Mouse (Mus musculus): Measurements from ENCODE around the gene Babam2. TPM values are rescaled to one million over a fixed set of nuclear protein-coding genes. Genes with fewer than 3 reads are reported as not detected.

The Babam2 gene
- polyA plus RNA-seq, 1 experiment: 18.4 TPM

- H3K4me3 ChIP-seq (ENCODE audit: low read depth, low read length): no peak overlapping the region
- TF ChIP-seq POLR2A (IDR thresholded peaks at IDR 0.05; ENCODE audit: low read depth, low read length) (no peak), CTCF (IDR thresholded peaks at IDR 0.05; ENCODE audit: extremely low read depth, insufficient read length, insufficient replicate concordance, low read depth, low read length) (no peak)
- H3K4me1 ChIP-seq (ENCODE audit: control insufficient read depth, insufficient read depth, insufficient read length, low read length): peaks cover 9% of the 10 kb centered on the region; the same call in 1 of the 2 replicates
- H3K36me3 ChIP-seq (ENCODE audit: control insufficient read depth, insufficient read depth, low read length): no peaks in the 10 kb centered on the region
- no peak overlapping the region for H3K27ac ChIP-seq (ENCODE audit: insufficient read depth, low read depth, low read length)
- no peaks in the 10 kb centered on the region for H3K27me3 ChIP-seq (ENCODE audit: control insufficient read depth, insufficient read depth, low read length)
Observed at GRCm38 (mm10) chr5:32038994-32039393, 341.5 kb downstream of the Babam2 start.

- H3K4me3 ChIP-seq (ENCODE audit: low read depth, low read length): no peak overlapping the region
- no peaks in the 10 kb centered on the region for H3K36me3 ChIP-seq (ENCODE audit: control insufficient read depth, insufficient read depth, low read length)
- TF ChIP-seq CTCF (IDR thresholded peaks at IDR 0.05; ENCODE audit: extremely low read depth, insufficient read length, insufficient replicate concordance, low read depth, low read length): no peak
- no peak for TF ChIP-seq POLR2A (IDR thresholded peaks at IDR 0.05; ENCODE audit: low read depth, low read length)
- no peak overlapping the region for H3K27ac ChIP-seq (ENCODE audit: insufficient read depth, low read depth, low read length)
- WGBS: 87% methylated on average over 3 of the region's 3 CpGs
- H3K27me3 ChIP-seq (ENCODE audit: control insufficient read depth, insufficient read depth, low read length): no peaks in the 10 kb centered on the region
- peaks cover 7% of the 10 kb centered on the region; the same call in 1 of the 2 replicates for H3K4me1 ChIP-seq (ENCODE audit: control insufficient read depth, insufficient read depth, insufficient read length, low read length)
Observed at GRCm38 (mm10) chr5:32039511-32039910, 342.0 kb downstream of the Babam2 start.

- TF ChIP-seq POLR2A (IDR thresholded peaks at IDR 0.05; ENCODE audit: low read depth, low read length) (no peak), CTCF (IDR thresholded peaks at IDR 0.05; ENCODE audit: extremely low read depth, insufficient read length, insufficient replicate concordance, low read depth, low read length) (no peak)
- no peaks in the 10 kb centered on the region for H3K27me3 ChIP-seq (ENCODE audit: control insufficient read depth, insufficient read depth, low read length)
- peaks cover 1% of the 10 kb centered on the region; the same call in 1 of the 2 replicates for H3K4me1 ChIP-seq (ENCODE audit: control insufficient read depth, insufficient read depth, insufficient read length, low read length)
- no peaks in the 10 kb centered on the region for H3K36me3 ChIP-seq (ENCODE audit: control insufficient read depth, insufficient read depth, low read length)
- WGBS: 88% methylated on average over 7 of the region's 7 CpGs
- no peak overlapping the region for H3K27ac ChIP-seq (ENCODE audit: insufficient read depth, low read depth, low read length)
- no peak overlapping the region for H3K4me3 ChIP-seq (ENCODE audit: low read depth, low read length)
Observed at GRCm38 (mm10) chr5:32043153-32043552, 345.7 kb downstream of the Babam2 start.

- H3K36me3 ChIP-seq (ENCODE audit: control insufficient read depth, insufficient read depth, low read length): no peaks in the 10 kb centered on the region
- peaks cover 1% of the 10 kb centered on the region; the same call in 1 of the 2 replicates for H3K4me1 ChIP-seq (ENCODE audit: control insufficient read depth, insufficient read depth, insufficient read length, low read length)
- no peaks in the 10 kb centered on the region for H3K27me3 ChIP-seq (ENCODE audit: control insufficient read depth, insufficient read depth, low read length)
- no peak overlapping the region for H3K27ac ChIP-seq (ENCODE audit: insufficient read depth, low read depth, low read length)
- no peak overlapping the region for H3K4me3 ChIP-seq (ENCODE audit: low read depth, low read length)
- TF ChIP-seq CTCF (IDR thresholded peaks at IDR 0.05; ENCODE audit: extremely low read depth, insufficient read length, insufficient replicate concordance, low read depth, low read length) (no peak), POLR2A (IDR thresholded peaks at IDR 0.05; ENCODE audit: low read depth, low read length) (no peak)
Observed at GRCm38 (mm10) chr5:32043996-32044395, 346.5 kb downstream of the Babam2 start.

- Histone ChIP-seq H3K36me3 (ENCODE audit: control insufficient read depth, insufficient read depth, low read length) (no peaks in the 10 kb centered on the region), H3K27ac (ENCODE audit: insufficient read depth, low read depth, low read length) (no peak overlapping the region), H3K4me3 (ENCODE audit: low read depth, low read length) (no peak overlapping the region), H3K4me1 (ENCODE audit: control insufficient read depth, insufficient read depth, insufficient read length, low read length) (peaks cover 2% of the 10 kb centered on the region; the same call in 1 of the 2 replicates), H3K27me3 (ENCODE audit: control insufficient read depth, insufficient read depth, low read length) (no peaks in the 10 kb centered on the region)
- 81% methylated on average over 1 of the region's 1 CpGs for WGBS
- no peak for TF ChIP-seq POLR2A (IDR thresholded peaks at IDR 0.05; ENCODE audit: low read depth, low read length)
Observed at GRCm38 (mm10) chr5:32051899-32052298, 354.4 kb downstream of the Babam2 start.

GRCm38 (mm10) chr5:32052467-32052866 is 355.0 kb downstream of the Babam2 start:
- 97% methylated on average over 1 of the region's 1 CpGs for WGBS

GRCm38 (mm10) chr5:32053476-32053875 is 356.0 kb downstream of the Babam2 start:
- TF ChIP-seq CTCF (IDR thresholded peaks at IDR 0.05; ENCODE audit: extremely low read depth, insufficient read length, insufficient replicate concordance, low read depth, low read length) (no peak), POLR2A (IDR thresholded peaks at IDR 0.05; ENCODE audit: low read depth, low read length) (no peak)
- WGBS: 83% methylated on average over 8 of the region's 8 CpGs

More at GRCm38 (mm10) chr5:32052467-32052866, 355.0 kb downstream of the Babam2 start:
- Histone ChIP-seq H3K4me1 (ENCODE audit: control insufficient read depth, insufficient read depth, insufficient read length, low read length) (peaks cover 2% of the 10 kb centered on the region; the same call in 1 of the 2 replicates), H3K36me3 (ENCODE audit: control insufficient read depth, insufficient read depth, low read length) (no peaks in the 10 kb centered on the region), H3K27ac (ENCODE audit: insufficient read depth, low read depth, low read length) (no peak overlapping the region), H3K27me3 (ENCODE audit: control insufficient read depth, insufficient read depth, low read length) (no peaks in the 10 kb centered on the region), H3K4me3 (ENCODE audit: low read depth, low read length) (no peak overlapping the region)
- TF ChIP-seq CTCF (IDR thresholded peaks at IDR 0.05; ENCODE audit: extremely low read depth, insufficient read length, insufficient replicate concordance, low read depth, low read length) (no peak), POLR2A (IDR thresholded peaks at IDR 0.05; ENCODE audit: low read depth, low read length) (no peak)

More at GRCm38 (mm10) chr5:32053476-32053875, 356.0 kb downstream of the Babam2 start:
- Histone ChIP-seq H3K27me3 (ENCODE audit: control insufficient read depth, insufficient read depth, low read length) (no peaks in the 10 kb centered on the region), H3K4me3 (ENCODE audit: low read depth, low read length) (no peak overlapping the region), H3K36me3 (ENCODE audit: control insufficient read depth, insufficient read depth, low read length) (no peaks in the 10 kb centered on the region), H3K4me1 (ENCODE audit: control insufficient read depth, insufficient read depth, insufficient read length, low read length) (peaks cover 2% of the 10 kb centered on the region; the same call in 1 of the 2 replicates), H3K27ac (ENCODE audit: insufficient read depth, low read depth, low read length) (no peak overlapping the region)

All from small intestine, adult 2 months (tissue).